Mouse (Mus musculus): ENCODE data around the gene Pdgfra. TPM values are rescaled to one million over a fixed set of nuclear protein-coding genes. Genes with fewer than 3 reads are reported as not detected.

The Pdgfra gene
- total RNA-seq (2021): 10 to 100 TPM; 14.2 to 15.0 TPM
- long read RNA-seq, experiment 1, full-length matches to known transcripts: 5 of 12 reads
- long read RNA-seq, experiment 1, partial matches to known transcripts: 7 of 12 reads
- long read RNA-seq, experiment 1, other reads (novel, unspliced or antisense): 0 of 12 reads
- long read RNA-seq, experiment 2, full-length matches to known transcripts: 5 of 11 reads
- long read RNA-seq, experiment 2, partial matches to known transcripts: 6 of 11 reads
- long read RNA-seq, experiment 2, other reads (novel, unspliced or antisense): 0 of 11 reads

DNA sequence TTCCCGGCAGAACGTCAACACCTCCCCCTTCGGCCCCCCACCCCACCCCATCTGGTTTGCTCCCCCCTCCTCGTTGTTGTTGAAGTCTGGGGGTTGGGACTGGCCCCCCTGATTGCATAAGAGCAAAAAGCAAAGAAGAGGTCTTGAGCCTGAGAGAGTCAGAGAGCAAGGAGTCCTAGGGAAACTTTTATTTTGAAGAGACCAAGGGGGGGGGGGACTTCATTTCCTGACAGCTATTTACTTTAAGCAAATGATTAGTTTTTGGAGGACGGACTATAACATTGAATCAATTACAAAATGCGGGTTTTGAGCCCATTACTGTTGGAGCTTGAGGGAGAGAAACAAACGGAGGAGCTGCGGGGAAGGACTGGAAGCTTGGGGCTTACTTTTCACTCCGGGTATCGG lies at the start of gene Pdgfra:
Gene Pdgfra, plus strand, starts transcription at position 272 of the 405 bp plus-strand sequence.
- DNase-seq (ENCODE audit: low spot score): peak; percentile 47

DNA sequence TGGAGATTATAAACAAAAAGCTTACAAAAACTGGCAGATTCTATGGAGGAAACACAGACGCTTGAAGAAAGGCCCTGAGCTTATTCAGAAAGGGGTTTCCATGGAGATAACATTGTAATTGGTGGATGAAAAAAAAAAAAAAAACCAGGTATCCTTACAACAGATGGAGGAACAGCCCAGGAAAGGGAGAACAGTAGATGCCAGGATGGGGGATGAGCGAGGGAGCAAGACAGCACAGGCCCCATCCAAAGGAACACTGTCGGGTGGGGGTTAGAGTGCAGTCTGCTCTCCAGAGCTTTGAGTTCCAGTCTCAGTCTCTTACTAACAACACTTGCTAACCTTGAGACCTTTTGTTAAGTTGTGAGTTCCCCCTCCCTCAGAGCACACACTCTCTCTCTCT lies 45.6 kb upstream of the Pdgfra start:
- no peak for DNase-seq (ENCODE audit: low spot score)

DNA sequence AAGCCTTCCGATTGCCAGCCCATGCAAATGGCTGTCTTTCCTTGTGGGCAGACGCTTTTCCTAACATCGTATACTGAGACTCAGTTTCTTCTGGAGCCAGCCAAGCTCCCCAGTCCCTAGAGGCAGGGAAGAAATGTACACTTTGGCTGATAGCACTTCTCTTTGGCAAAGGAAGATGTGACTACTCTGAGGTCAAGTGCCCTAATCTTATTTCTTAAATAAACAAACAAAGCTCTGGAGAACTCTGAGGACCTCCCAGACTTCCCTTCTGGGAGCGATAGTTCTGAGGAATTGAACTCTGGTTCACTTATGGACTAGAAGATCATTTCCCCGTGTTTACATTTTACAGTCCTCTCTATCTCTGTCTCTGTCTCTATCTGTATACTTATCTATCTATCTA lies 42.7 kb upstream of the Pdgfra start:
- no peak for DNase-seq (ENCODE audit: low spot score)

DNA sequence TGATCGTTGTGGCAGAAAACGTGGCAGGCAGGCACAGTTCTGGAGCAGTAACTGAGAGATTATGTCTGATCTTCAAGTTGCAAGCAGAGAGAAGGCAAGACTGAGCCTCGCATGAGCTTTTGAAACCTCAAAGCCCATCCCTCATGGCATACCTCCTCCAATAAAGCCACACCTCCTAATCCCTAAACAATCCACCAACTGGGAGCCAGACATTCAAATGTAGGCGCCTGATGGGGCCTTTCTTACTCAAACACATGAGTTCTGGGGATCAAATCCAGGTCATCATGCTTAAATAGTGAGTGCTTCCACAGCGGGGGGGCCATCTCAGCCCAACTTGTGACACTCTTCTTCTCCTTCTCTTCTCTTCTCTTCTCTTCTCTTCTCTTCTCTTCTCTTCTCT lies 40.3 kb upstream of the Pdgfra start:
- no peak for DNase-seq (ENCODE audit: low spot score)

DNA sequence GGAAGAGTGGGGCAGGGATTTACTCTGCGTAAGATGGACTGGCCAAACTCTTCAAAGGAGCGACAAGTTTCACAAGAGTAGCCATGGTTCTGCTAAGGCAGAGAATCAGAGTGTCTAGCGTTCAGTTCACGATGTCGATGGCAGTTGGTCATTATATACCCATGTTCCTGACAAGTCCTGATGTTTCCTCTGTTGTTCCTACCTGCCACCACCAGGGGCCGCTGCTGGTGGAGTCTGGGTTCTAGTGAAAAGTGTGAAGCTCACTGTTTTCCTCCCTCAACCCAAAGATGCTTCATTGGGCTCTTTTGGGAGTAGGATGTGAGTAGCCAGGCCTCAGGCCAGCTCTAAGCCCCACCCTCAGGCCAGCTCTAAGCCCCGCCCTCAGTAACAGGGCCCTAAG lies 33.3 kb upstream of the Pdgfra start:
- no peak for DNase-seq (ENCODE audit: low spot score)

DNA sequence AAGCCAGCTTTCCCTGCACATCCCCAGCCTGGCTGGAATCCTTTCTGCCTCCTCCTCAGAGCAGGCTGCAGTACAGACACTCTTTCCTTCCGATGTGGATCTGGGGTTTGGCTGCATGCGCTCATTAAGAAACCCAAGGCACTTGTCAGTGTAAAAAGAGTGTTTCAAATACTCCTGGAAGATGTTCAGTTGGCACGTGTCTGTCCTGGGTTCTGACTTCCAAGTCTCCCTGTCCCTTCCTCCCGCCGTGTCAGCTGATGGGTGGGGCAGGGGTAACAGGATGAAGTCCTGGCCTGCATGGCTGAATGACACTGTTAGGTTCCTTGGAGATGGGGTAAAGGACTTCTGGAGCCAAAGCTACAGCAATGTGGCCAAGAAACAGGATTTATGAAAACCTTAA lies 30.4 kb upstream of the Pdgfra start:
- peak; percentile 81 for DNase-seq (ENCODE audit: low spot score)

DNA sequence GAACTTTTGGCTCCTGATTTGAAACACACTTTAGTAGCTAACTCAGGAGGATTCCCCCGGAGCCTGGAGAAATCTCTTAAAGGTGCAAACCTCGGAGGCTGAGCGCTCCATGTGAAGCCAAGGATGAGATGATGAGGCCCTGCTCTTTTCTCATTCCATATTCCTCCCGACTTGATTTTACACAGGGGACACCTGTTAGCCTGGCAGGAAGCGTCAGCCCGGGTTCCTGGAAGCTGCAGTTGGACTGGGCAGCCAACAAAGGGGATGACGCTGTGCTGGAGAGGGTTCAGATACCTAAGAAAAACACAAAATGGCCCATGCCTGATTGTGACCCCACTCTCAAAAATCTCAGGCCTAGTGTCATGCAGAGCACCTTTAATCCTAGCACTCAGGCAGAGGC lies 17.4 kb upstream of the Pdgfra start:
- DNase-seq (ENCODE audit: low spot score): no peak

DNA sequence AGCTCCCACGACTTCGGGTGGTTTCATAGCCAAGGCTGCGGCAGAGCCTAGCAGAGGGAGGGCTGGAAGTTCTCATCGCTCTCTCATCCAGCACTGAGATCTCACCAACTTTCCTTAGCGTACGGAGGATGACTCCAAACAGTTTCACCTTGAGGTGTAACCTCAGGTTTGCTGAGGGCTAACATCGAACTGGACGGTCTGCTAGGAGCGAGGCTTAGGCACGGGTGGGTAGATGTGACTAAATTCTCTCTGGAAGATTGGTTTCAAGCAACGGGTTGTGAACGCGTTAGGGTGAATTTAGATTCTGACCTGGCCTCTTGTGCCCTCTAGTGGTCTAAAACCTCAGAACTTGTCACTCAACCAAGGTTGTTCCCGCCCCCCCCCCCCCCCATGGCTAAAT lies 9.0 kb upstream of the Pdgfra start:
- peak; percentile 78 for DNase-seq (ENCODE audit: low spot score)

DNA sequence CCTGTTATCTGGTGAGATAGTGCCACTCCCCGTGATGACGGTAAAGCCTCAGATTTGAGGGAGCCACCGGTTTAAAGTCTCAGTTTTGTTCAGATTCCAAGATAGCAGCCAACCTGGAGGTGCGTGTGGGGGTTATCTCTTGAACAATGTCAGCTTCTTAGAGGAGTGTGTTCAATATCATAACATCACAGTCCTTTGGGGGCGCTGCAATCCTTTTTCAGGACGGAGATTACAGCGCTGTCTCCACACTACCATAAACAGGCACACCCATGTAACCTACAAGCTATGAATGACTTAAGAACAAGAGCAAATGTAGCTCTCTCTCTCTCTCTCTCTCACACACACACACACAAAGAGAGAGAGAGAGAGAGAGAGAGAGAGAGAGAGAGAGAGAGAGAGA lies 8.3 kb upstream of the Pdgfra start:
- no peak for DNase-seq (ENCODE audit: low spot score)

DNA sequence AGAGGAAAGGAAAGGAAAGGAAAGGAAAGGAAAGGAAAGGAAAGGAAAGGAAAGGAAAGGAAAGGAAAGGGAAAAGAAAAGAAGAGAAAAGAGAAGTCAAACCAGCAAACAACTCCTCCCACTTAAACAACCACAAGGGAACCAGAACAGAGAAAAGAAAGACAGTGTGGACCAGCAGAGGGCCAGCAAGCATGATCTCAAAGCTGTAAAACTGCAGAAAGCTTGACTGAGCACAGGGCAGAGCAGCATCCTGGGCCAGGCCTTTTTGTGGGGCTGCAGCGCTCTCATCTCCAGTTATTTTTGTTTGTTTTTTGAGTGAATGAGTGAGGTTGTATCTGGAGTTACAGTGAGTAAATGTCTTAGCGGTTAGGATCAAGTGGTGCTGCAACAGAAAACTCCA lies 6.8 kb upstream of the Pdgfra start:
- no peak for DNase-seq (ENCODE audit: low spot score)

DNA sequence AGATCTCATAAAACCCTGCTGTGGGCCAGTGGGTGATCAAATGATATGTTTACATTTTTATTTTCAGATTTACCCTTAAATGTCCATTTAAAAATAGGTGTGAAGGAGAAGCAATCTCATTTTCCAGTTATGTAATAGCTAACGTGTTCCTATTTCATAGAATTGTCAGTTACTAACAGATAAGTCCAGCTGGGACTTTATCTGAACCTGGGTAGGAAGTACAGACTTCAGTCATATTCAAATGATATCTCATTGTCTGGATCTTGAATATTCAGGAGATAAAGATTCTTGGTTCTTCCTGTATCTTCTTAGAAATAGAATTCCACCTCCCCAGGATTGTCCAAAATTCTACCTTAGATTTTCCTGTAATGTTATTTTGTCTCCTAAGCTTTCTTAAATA lies 5.6 kb upstream of the Pdgfra start:
- DNase-seq (ENCODE audit: low spot score): no peak

DNA sequence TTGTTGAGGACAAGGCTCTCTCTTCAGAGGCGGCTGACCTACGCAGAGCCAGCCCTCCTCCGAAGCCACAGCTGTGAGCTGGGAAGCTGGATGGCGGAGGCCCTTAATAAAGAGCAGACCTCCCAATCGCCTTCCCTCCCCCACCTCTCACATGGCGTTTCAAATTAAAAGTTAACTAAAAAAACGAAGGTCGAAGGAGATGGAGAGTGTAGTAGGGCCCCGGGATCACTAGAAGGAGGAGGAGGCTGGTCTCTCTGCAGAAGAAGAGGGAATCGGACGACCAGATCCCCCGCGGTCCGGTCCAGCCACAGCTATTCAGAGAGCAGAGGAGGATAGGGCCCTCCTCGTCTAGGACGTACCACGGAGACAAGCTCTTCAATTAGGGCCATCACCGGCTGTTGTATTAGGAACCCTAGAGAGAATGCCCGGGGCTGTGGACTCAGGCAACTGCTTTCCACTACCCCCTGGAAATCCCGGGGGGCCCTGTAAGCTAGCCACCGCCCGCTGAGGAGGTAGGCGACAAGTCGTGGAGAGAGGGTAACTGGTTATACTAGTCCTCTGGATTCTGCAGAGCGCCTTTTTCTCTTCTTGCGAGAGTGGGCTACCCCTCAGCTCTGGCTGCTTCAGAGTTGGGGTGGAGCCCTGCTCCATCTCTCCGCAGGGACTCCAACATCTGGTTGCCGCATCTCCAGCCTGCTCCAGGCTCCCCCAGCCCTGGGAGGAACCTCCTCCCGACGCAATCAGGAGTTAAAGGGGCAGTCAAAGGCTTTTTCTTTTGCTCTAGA lies 3.6 kb upstream of the Pdgfra start:
- peak; percentile 70 for DNase-seq (ENCODE audit: low spot score)

DNA sequence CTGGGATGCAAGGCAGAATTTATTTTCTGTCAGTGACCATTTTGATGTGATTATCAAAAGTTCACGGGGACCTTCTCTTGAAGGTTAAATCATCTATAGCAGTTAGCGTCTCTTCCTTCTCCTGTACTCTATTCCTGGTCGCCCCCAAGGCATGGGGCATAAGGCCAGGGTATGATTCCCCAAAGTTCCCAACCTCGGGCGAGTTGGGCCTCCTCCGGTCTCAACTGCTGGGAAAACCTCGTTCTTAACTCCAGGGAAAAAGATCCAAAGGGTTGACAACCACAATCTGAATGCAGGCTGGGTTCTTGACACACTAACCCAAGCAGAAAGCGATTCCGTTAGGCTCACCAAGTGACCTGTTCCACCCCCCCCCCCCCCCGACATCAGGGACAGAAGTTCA lies 2.7 kb upstream of the Pdgfra start:
- DNase-seq (ENCODE audit: low spot score): no peak

DNA sequence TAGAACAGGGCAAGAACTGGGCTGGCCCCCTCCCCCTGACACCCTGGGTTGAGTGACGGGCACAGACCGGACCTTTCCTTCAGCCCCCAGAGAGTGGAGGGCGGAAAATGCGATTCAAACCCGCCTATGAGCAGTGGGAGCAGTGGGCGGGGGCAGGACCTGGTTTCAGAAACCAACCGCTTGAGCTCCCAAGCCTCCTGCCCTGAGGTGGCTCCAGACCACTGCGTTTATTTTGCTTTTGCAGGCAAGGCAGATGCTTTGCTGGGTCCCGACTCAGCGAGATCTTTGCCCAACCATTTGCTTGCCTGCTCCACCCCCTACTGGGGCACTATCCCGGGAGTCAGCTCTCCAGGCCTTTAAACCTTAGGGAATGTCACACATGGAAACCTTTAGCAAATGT lies 2.2 kb upstream of the Pdgfra start:
- peak; percentile 44 for DNase-seq (ENCODE audit: low spot score)

DNA sequence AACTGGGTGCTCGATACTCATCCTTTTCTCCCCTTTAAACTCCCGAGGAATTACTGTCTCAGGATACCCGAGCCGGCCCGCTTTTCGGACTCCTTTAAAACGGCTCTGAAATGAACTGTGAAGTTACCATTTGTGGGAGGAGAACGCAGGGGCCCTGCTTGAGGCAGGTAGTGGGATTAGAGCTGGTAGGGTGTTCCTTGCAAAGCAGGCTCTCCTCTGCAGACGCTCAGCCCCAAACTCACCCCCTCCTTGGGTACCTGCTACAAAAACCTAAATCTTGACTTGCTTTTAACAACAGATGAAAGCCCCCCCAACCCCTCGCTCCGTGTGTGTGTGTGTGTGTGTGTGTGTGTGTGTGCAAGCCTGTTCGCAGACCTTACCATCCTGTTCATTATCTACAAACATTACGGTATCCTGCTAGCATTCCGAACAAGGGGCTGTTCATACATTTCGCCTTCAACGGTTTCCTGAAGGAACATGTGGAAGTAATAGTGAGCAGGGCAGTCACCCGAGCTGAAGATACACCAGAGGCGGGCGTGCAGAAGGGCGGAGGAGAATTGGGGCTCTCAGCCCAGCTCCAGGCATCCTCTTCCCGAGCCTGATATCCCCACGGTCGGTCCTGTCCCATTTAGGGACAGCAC lies 1.6 kb upstream of the Pdgfra start:
- DNase-seq (ENCODE audit: low spot score): no peak

DNA sequence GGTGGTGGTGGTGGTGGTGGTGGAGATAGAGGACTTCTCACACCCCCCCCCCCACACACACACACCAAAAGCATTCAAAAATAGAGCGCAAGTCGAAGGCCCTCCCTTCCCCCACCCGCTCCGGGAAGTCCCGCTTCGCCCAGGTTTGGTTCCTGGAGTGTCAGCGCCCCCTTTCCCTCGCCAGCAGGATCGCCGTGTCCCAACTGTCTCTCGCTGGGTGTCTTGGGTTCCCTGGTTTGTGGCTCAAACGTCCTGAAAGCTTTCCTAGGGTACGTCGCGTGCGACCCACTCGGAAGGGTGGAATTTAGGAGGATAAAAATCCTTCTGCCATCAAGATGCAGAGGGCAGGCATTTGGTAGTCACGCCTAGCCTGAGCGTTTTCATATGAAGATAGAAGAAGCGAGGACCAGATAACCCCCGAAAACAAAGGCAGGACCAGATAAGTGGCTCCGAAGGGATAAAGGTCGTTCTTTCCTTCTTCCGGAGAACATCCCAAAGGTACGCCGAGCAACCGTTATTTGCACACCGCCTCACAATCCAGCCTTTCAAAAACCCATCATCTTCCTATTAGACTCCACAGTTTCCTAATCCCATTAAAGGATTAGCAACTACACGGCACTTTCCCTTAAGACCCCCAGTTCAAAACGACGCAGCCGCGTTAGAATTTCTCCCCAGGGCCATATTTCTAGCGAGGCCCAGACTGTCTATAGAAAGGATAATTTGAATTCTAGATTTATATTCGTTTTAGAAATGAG lies 769 bp upstream of the Pdgfra start:
- peak; percentile 83 for DNase-seq (ENCODE audit: low spot score)

DNA sequence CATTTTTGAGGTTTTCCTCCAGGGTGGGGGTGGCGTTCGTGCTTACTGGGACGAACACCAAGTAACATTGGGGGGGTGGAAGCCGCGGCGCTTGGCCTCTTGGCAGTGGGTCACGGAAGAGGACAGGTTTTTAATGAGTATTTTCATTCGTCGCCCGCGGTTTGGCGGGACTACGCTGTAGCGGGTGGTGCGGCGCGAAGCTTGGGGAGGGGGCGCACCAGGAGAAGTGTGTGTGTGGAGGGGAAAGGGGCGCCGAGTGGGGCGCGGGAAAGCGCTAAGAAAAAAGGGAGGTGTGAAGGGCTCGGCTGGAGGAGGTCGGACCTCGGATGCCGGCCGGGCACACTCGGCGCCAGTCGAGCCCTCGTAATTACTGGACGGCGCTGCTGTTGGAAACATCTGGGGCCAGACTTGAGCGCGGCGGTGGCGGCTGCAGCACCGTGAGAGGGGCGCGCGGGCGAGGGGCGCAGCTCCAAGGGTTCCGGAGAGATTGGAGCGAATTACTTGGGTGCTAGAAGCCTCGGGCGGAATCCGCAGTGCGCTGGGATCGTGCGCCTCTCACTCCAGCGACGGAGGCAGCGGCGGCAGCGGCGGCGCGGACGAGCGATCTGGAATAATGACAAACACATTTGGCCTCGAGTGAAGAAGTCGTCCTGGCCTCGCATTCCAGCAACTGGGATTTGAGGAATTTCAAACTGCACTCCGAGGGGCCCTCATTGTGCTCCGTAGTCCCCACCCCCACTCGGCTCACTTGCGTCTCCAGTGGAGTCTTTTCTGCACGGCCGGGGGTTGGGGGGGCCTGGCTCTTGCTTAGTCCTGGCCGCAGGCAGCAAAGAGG lies 916 bp downstream of the Pdgfra start:
- DNase-seq (ENCODE audit: low spot score): peak; percentile 45

DNA sequence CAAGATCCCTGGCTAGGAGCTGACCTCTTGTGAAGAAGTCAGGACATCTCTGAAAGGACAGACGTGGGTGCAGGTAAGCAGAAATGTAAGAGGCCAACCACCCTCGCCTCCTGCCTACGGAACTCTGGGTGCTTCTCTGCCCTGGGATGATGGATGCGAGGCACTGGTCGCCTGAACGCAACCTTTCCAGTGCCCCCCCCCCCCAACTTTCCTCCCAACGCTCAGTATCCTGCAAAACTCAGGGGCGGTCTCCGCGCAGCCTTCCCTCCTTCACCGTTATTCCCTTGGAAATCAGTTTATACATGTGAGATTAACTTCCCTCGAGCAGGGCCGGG lies 1.5 kb downstream of the Pdgfra start:
- no peak for DNase-seq (ENCODE audit: low spot score)

DNA sequence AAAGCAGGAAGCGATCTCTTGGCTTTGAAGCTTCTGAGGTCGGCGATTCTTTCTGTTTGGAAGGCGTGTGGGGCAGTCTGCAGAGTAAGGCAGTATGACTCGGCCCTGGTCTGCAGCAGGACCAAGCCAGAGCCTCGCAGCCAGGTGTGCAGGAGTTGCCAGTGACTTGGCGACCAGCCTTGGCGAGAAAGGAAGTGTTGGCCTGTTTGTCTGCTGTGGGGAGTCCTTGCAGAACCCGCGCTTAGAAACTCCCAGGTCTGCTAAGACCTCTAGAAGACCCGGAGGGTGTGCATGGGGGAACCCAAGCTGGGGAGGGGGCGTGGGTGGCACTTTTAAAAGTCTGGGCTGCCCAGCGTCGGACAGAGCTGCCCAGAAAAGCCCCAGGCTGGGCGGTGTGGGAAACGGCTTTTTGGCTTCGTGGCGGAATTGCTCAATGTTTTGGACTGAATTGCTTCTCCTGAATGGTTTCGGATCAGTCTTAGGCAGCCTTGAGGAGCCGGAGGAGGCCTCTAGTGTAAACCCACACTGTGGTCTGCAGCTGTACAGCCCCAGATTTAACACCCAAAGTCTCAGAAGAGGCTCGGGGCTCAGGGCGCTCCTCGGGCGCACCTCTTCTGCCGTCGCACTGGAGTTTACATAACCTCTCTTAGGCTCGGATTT lies 2.0 kb downstream of the Pdgfra start:
- peak; percentile 74 for DNase-seq (ENCODE audit: low spot score)

DNA sequence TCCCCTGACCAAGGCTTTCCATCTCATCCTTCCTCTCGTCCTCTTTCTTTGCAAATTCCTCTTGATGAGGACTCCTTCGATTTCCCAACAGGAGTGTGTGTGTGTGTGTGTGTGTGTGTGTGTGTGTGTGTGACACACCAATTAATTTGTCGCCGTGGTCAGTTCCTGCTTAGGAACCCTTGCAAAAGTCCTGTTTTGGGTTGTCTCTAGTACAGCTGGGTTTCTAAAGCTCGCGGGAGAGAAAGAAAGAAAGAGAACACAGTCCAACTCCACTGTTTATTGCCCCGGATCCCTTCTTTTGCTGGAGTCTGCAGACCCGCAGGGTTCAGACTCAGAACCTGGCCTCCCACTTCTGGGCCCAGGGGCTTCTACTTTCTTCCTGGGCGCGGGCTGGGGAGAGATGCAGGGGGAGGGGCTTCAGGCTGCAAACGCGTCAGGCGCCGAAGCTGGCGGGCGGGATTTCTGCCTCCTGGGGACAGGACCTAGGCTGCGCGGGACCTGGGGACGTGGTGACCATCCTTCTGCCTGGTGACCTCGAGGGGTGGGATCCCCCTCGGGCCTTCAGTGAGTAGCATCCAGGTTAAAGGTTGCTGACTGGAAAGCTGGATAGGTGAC lies 2.6 kb downstream of the Pdgfra start:
- DNase-seq (ENCODE audit: low spot score): peak; percentile 47
